Mouse (Mus musculus) hindbrain, postnatal 0 days (tissue): ENCODE measurements around the gene Smad9. TPM values are rescaled to one million over a fixed set of nuclear protein-coding genes. Genes with fewer than 3 reads are reported as not detected.
A peak's percentile ranks its signal among the peaks of the same experiment; 100 is the strongest.

ENCODE experiments used
- ATAC-seq: fragments of 200-750 bp; cut with Nextera tagmentation; 2 replicates; pipeline ENCODE4 v1.8.0; 2017; ENCODE audit warnings: mild to moderate bottlenecking, moderate TSS enrichment, moderate library complexity
- DNase-seq: peaks from one replicate; pipeline ENCODE4 v3.0.0-alpha.2; 2015; ENCODE audit warnings: low spot score
- H3K27ac ChIP-seq: fragments of 300-500 bp; sonication (generic); 2 replicates; pipeline ENCODE4 v1.5.1; 2014; ENCODE audit warnings: mild to moderate bottlenecking
- H3K27me3 ChIP-seq: fragments of 300-500 bp; sonication (generic); 2 replicates; pipeline ENCODE4 v1.6.1; 2014; ENCODE audit warnings: low read length, mixed read lengths; ENCODE audit not compliant: insufficient read depth
- H3K36me3 ChIP-seq: fragments of 300-500 bp; sonication (generic); 2 replicates; pipeline ENCODE4 v1.6.1; 2014; ENCODE audit warnings: low read length, mixed read lengths; ENCODE audit not compliant: insufficient read depth
- H3K4me1 ChIP-seq: fragments of 300-500 bp; sonication (generic); 2 replicates; pipeline ENCODE4 v1.6.1; 2014; ENCODE audit warnings: antibody characterized with exemption, low read length, mixed read lengths; ENCODE audit not compliant: insufficient read depth
- H3K4me2 ChIP-seq: fragments of 300-500 bp; sonication (generic); 2 replicates; pipeline ENCODE4 v1.6.1; 2014; ENCODE audit warnings: low read depth, mild to moderate bottlenecking, low read length, moderate library complexity, mixed read lengths
- H3K4me3 ChIP-seq: fragments of 300-500 bp; sonication (generic); 2 replicates; pipeline ENCODE4 v1.5.1; 2014; ENCODE audit warnings: low read length
- H3K9ac ChIP-seq: fragments of 300-500 bp; sonication (generic); replicated peaks from 2 replicates; pipeline ENCODE4 v1.6.1; 2014; ENCODE audit warnings: mild to moderate bottlenecking, low read length, moderate library complexity, mixed read lengths
- H3K9me3 ChIP-seq: fragments of 300-500 bp; sonication (generic); 2 replicates; pipeline ENCODE4 v1.6.1; 2016; ENCODE audit warnings: low read length, mixed read lengths
- CTCF ChIP-seq: IDR thresholded peaks from 2 replicates; pipeline ENCODE4 v1.5.1; 2016; ENCODE audit warnings: antibody characterized with exemption, control low read depth, low read depth
- WGBS: fragments of 180-500 bp; shearing (Covaris S2); extraction: QIAGEN DNeasy Blood & Tissue Kit; methylation state at CpG from one replicate; pipeline ENCODE4 v1.1.7; 2014; 5-methylcytosine and 5-hydroxymethylcytosine counted together
- polyA plus RNA-seq: library from polyadenylated mRNA; unstranded; fragments of >200 nt; fragmentation: Nextera tagmentation; extraction: Ambion mirVana; gene quantifications from 2 replicates; pipeline ENCODE4 v1.2.1, GENCODE M21; 2015
- total RNA-seq: library from RNA; depleted of rRNA; stranded (reverse); fragments of >200 nt; gene quantifications from 2 replicates; pipeline ENCODE4 v1.2.3, GENCODE M21; 2014

The Smad9 gene
- total and polyA plus RNA-seq, 2 experiments from 2014 or later = 1.1 to 6.7 TPM

GRCm38 (mm10) chr3:54790601-54791000 is 35.2 kb downstream of the Smad9 start:
- Histone ChIP-seq H3K4me3 (no peak overlapping the region), H3K9ac (no peak overlapping the region), H3K4me1 (no peaks in the 10 kb centered on the region), H3K4me2 (no peak overlapping the region), H3K27me3 (no peaks in the 10 kb centered on the region), H3K27ac (no peak overlapping the region), H3K9me3 (no peaks in the 10 kb centered on the region), H3K36me3 (no peaks in the 10 kb centered on the region)
- DNase-seq = no peak
- ATAC-seq = no peak
- WGBS = 56% methylated on average over 2 of the region's 2 CpGs
- TF ChIP-seq CTCF = no peak

DNA sequence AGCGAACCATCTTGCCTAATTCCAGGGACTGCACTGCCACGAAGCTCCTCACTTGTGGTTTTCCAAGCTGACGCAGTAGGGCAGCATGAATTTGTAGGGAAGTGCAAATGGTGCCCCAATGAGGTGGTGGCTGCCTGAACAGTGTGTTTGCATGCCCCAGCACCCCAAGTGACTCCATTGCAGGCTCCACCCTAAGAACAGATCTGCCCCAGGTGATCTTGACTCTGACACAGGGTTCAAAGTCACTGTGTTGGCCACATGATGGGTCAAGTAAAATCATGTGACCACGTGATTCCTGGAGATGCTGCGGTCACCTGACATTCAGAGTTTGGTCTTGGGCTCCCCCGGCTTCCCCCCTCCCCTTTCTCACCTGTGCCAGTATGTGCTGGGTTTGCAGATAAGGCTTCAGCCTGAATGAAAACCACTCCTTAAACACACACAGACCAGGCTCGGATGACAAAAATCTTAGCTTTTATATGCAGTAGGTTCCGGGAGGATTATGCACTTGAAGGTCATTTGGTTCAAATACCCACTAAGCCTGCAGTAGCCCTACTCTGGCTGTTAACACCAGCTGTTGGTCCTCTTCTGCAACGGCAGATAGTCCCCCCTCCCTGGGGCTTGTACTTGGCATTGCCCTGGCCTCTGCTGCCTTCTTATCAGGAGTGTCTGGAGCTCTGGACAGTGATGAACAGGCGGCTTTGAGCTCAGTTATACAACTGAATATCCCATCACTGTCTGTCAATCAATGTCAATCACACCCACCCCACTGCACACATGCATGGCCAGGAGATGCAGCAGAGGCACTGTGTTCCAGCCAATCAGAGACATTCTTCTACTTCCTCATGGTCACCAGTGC is 36.7 kb downstream of the Smad9 start:
- H3K9me3 ChIP-seq = no peaks in the 10 kb centered on the region
- H3K4me3 ChIP-seq = no peak overlapping the region
- H3K27ac ChIP-seq = no peak overlapping the region
- H3K27me3 ChIP-seq = no peaks in the 10 kb centered on the region
- peak; percentile 39; the same call in 1 of the 2 replicates for ATAC-seq
- no peaks in the 10 kb centered on the region for H3K4me1 ChIP-seq
- no peak for TF ChIP-seq CTCF
- WGBS = 81% methylated on average over 10 of the region's 10 CpGs
- no peak overlapping the region for H3K9ac ChIP-seq
- DNase-seq = no peak
- no peaks in the 10 kb centered on the region for H3K36me3 ChIP-seq
- no peak overlapping the region for H3K4me2 ChIP-seq

GRCm38 (mm10) chr3:54793762-54794161 is 38.4 kb downstream of the Smad9 start:
- Histone ChIP-seq H3K4me2 (no peak overlapping the region), H3K36me3 (no peaks in the 10 kb centered on the region), H3K9ac (no peak overlapping the region), H3K9me3 (no peaks in the 10 kb centered on the region), H3K27me3 (no peaks in the 10 kb centered on the region), H3K27ac (no peak overlapping the region), H3K4me1 (no peaks in the 10 kb centered on the region), H3K4me3 (no peak overlapping the region)
- 88% methylated on average over 6 of the region's 6 CpGs for WGBS
- ATAC-seq = no peak
- TF ChIP-seq CTCF = peak; percentile 30; the same call in 1 of the 2 replicates
- DNase-seq = no peak

GRCm38 (mm10) chr3:54795379-54795778 is 40.0 kb downstream of the Smad9 start:
- WGBS = 94% methylated on average over 5 of the region's 5 CpGs
- peak; percentile 23; the same call in 1 of the 2 replicates for TF ChIP-seq CTCF
- H3K4me3 ChIP-seq = no peak overlapping the region
- H3K9me3 ChIP-seq = no peaks in the 10 kb centered on the region
- H3K9ac ChIP-seq = no peak overlapping the region
- ATAC-seq (no peak), DNase-seq (no peak)
- no peaks in the 10 kb centered on the region for H3K36me3 ChIP-seq
- no peaks in the 10 kb centered on the region for H3K27me3 ChIP-seq
- no peak overlapping the region for H3K4me2 ChIP-seq
- H3K4me1 ChIP-seq = no peaks in the 10 kb centered on the region
- H3K27ac ChIP-seq = no peak overlapping the region

DNA sequence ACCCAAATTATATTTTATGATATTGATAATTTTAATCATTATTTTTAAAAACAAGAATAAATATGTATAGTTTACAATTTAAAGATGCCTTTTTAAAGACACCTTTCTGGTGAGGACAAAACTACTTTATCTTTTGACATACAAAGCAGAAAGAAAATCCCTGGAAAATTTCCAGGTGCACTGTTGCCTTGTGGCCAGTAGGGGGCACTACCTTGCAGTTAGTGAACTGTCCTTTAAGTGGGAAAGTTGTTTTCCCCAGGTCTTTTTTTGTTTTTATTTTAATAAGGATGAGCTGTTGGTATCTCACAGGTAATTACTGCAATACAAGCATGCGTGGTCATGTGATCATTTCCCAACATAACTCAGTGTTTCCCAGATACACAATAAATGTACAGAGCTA is 40.4 kb downstream of the Smad9 start:
- peak; percentile 34 for DNase-seq

DNA sequence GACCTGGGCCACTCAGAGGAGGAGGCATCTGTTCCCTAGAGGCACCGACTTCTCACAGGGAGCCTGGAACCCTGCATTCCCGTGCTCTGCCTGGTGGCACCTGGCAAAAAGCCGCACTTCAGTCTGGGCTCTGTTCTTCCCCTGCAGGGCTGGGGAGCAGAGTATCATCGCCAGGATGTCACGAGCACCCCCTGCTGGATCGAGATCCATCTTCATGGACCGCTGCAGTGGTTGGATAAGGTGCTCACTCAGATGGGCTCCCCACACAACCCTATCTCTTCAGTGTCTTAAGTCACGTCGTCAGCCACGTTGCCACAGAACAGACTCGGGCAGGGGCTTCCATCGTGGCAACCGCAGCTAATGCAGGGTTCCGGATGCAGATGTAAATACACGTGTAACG is 41.8 kb downstream of the Smad9 start:
- no peak overlapping the region for H3K4me2 ChIP-seq
- H3K9me3 ChIP-seq = no peaks in the 10 kb centered on the region
- DNase-seq = peak; percentile 68
- H3K4me3 ChIP-seq = no peak overlapping the region
- WGBS = 32% methylated on average over 16 of the region's 16 CpGs
- H3K27me3 ChIP-seq = no peaks in the 10 kb centered on the region
- H3K4me1 ChIP-seq = no peaks in the 10 kb centered on the region
- no peak overlapping the region for H3K27ac ChIP-seq
- H3K36me3 ChIP-seq = no peaks in the 10 kb centered on the region; the same call in 1 of the 2 replicates
- no peak overlapping the region for H3K9ac ChIP-seq
- peak; percentile 77 for ATAC-seq
- TF ChIP-seq CTCF = peak; percentile 74

More for the DNA sequence above, 40.4 kb downstream of the Smad9 start:
- Histone ChIP-seq H3K9ac (no peak overlapping the region), H3K27ac (no peak overlapping the region), H3K36me3 (no peaks in the 10 kb centered on the region), H3K27me3 (no peaks in the 10 kb centered on the region), H3K4me1 (no peaks in the 10 kb centered on the region), H3K4me3 (no peak overlapping the region), H3K4me2 (no peak overlapping the region), H3K9me3 (no peaks in the 10 kb centered on the region)
- TF ChIP-seq CTCF = peak; percentile 51
- WGBS = 98% methylated on average over 1 of the region's 1 CpGs
- ATAC-seq = no peak

- no peak for DNase-seq
- TF ChIP-seq CTCF = no peak
- Histone ChIP-seq H3K36me3 (peaks cover 13% of the 10 kb centered on the region), H3K27me3 (no peaks in the 10 kb centered on the region), H3K4me1 (peaks cover 9% of the 10 kb centered on the region; the same call in 1 of the 2 replicates), H3K4me2 (no peak overlapping the region), H3K9ac (no peak overlapping the region), H3K4me3 (no peak overlapping the region), H3K27ac (no peak overlapping the region), H3K9me3 (no peaks in the 10 kb centered on the region)
- no peak for ATAC-seq
- WGBS = 95% methylated on average over 8 of the region's 8 CpGs
Observed at GRCm38 (mm10) chr3:54803713-54804112, 48.3 kb downstream of the Smad9 start.
